Mouse (Mus musculus) small intestine, adult 2 months (tissue): ENCODE measurements around the gene Rnase11. TPM values are rescaled to one million over a fixed set of nuclear protein-coding genes. Genes with fewer than 3 reads are reported as not detected.
A peak's percentile ranks its signal among the peaks of the same experiment; 100 is the strongest.

Experiments used
- H3K27ac ChIP-seq: fragments of 200-500 bp; 2 replicates; pipeline ENCODE4 v1.5.1; 2012; ENCODE audit warnings: low read depth, low read length, control low read depth, inconsistent platforms; ENCODE audit not compliant: insufficient read depth
- H3K27me3 ChIP-seq: fragments of 200-500 bp; 2 replicates; pipeline ENCODE4 v1.6.1; 2012; ENCODE audit warnings: mild to moderate bottlenecking, moderate library complexity, low read length, inconsistent platforms; ENCODE audit not compliant: control insufficient read depth, insufficient read depth
- H3K36me3 ChIP-seq: fragments of 200-500 bp; 2 replicates; pipeline ENCODE4 v1.6.1; 2012; ENCODE audit warnings: mild to moderate bottlenecking, low read length, control low read depth, inconsistent platforms; ENCODE audit not compliant: control insufficient read depth, insufficient read depth
- H3K4me1 ChIP-seq: fragments of 200-500 bp; 2 replicates; pipeline ENCODE4 v1.6.1; 2012; ENCODE audit warnings: low read length, inconsistent platforms, mixed read lengths; ENCODE audit not compliant: control insufficient read depth, insufficient read depth, insufficient read length
- H3K4me3 ChIP-seq: fragments of 200-500 bp; 2 replicates; pipeline ENCODE4 v1.5.1; 2012; ENCODE audit warnings: low read depth, mild to moderate bottlenecking, control low read depth, inconsistent platforms, low read length, moderate library complexity
- CTCF ChIP-seq: fragments of 200-500 bp; IDR thresholded peaks from 2 replicates; pipeline ENCODE4 v1.5.1; 2012; ENCODE audit warnings: low read depth, mild to moderate bottlenecking, control low read depth, inconsistent platforms, low read length, moderate library complexity, mixed read lengths; ENCODE audit not compliant: insufficient replicate concordance, insufficient read length; ENCODE audit errors: extremely low read depth
- POLR2A ChIP-seq: fragments of 200-500 bp; IDR thresholded peaks from 2 replicates; pipeline ENCODE4 v1.6.1; 2012; ENCODE audit warnings: low read depth, mild to moderate bottlenecking, control low read depth, inconsistent platforms, low read length, moderate library complexity
- WGBS: fragments of 180-500 bp; shearing (Covaris S2); methylation state at CpG from one replicate; pipeline ENCODE4 v1.1.7; 2018; 5-methylcytosine and 5-hydroxymethylcytosine counted together
- polyA plus RNA-seq: library from polyadenylated mRNA; depleted of rRNA; stranded (reverse); fragments of >200 nt; gene quantifications from 2 replicates; pipeline ENCODE4 v1.2.3, GENCODE M21; 2012

Rnase11 gene
- polyA plus RNA-seq, 1 experiment: not detected

- no peak within 1 kb of the TSS for H3K27ac ChIP-seq
- H3K27me3 ChIP-seq: no peaks in the 10 kb centered on the region
- 93% methylated on average over 3 of the region's 3 CpGs for WGBS
- no peaks in the 10 kb centered on the region for H3K36me3 ChIP-seq
- no peaks in the 10 kb centered on the region for H3K4me1 ChIP-seq
- no peak within 1 kb of the TSS for H3K4me3 ChIP-seq
- TF ChIP-seq POLR2A (no peak), CTCF (no peak)
These were observed 24.4 kb upstream of the Rnase11 start, which contains the start of gene Olfr750 for GRCm38 (mm10) chr14:51074335-51074734. TSS of gene Olfr750 (minus strand) at chr14:51074435.

GRCm38 (mm10) chr14:51069617-51070016 lies 19.7 kb upstream of the Rnase11 start:
- WGBS: 87% methylated on average over 2 of the region's 2 CpGs
- Histone ChIP-seq H3K27me3 (no peaks in the 10 kb centered on the region), H3K4me1 (peaks cover 2% of the 10 kb centered on the region; the same call in 1 of the 2 replicates), H3K27ac (no peak overlapping the region), H3K36me3 (no peaks in the 10 kb centered on the region), H3K4me3 (no peak overlapping the region)
- no peak for TF ChIP-seq POLR2A
- peak; percentile 36; the same call in 1 of the 2 replicates for TF ChIP-seq CTCF

GRCm38 (mm10) chr14:51068956-51069355 lies 19.0 kb upstream of the Rnase11 start:
- Histone ChIP-seq H3K27ac (no peak overlapping the region), H3K4me3 (no peak overlapping the region), H3K4me1 (peaks cover 2% of the 10 kb centered on the region; the same call in 1 of the 2 replicates), H3K27me3 (no peaks in the 10 kb centered on the region), H3K36me3 (no peaks in the 10 kb centered on the region)
- no peak for TF ChIP-seq POLR2A
- no peak for TF ChIP-seq CTCF
- 18% methylated on average over 5 of the region's 5 CpGs for WGBS

GRCm38 (mm10) chr14:51060761-51061160 lies 10.8 kb upstream of the Rnase11 start:
- 96% methylated on average over 5 of the region's 5 CpGs for WGBS
- TF ChIP-seq POLR2A (no peak), CTCF (no peak)

GRCm38 (mm10) chr14:51057401-51057831 lies 7.5 kb upstream of the Rnase11 start, which contains the start of gene Rnase12:
TSS of gene Rnase12 (minus strand) at chr14:51057661.
- Histone ChIP-seq H3K4me3 (peak within 1 kb of the TSS; percentile 7; the same call in 1 of the 2 replicates), H3K4me1 (no peaks in the 10 kb centered on the region), H3K36me3 (no peaks in the 10 kb centered on the region), H3K27me3 (no peaks in the 10 kb centered on the region), H3K27ac (no peak within 1 kb of the TSS)
- TF ChIP-seq POLR2A (no peak), CTCF (no peak)
- WGBS: 10% methylated on average over 9 of the region's 9 CpGs

More at GRCm38 (mm10) chr14:51060761-51061160, 10.8 kb upstream of the Rnase11 start:
- no peaks in the 10 kb centered on the region for H3K36me3 ChIP-seq
- no peak overlapping the region for H3K4me3 ChIP-seq
- peaks cover under 1% of the 10 kb centered on the region; the same call in 1 of the 2 replicates for H3K4me1 ChIP-seq
- H3K27me3 ChIP-seq: no peaks in the 10 kb centered on the region
- H3K27ac ChIP-seq: no peak overlapping the region

GRCm38 (mm10) chr14:51054243-51055237 lies 4.6 kb upstream of the Rnase11 start:
- no peak overlapping the region for H3K4me3 ChIP-seq
- H3K4me1 ChIP-seq: no peaks in the 10 kb centered on the region
- WGBS: 85% methylated on average over 13 of the region's 13 CpGs
- no peaks in the 10 kb centered on the region for H3K27me3 ChIP-seq
- H3K36me3 ChIP-seq: no peaks in the 10 kb centered on the region
- no peak overlapping the region for H3K27ac ChIP-seq
- TF ChIP-seq POLR2A: no peak
- no peak for TF ChIP-seq CTCF

- Histone ChIP-seq H3K27ac (no peak overlapping the region), H3K36me3 (no peaks in the 10 kb centered on the region), H3K4me3 (no peak overlapping the region), H3K27me3 (no peaks in the 10 kb centered on the region), H3K4me1 (no peaks in the 10 kb centered on the region)
- no peak for TF ChIP-seq POLR2A
- TF ChIP-seq CTCF: no peak
- WGBS: 54% methylated on average over 5 of the region's 5 CpGs
These were observed 3.2 kb upstream of the Rnase11 start for GRCm38 (mm10) chr14:51053176-51053575.
